Mouse (Mus musculus): ENCODE measurements around the gene Sptbn4. TPM values are rescaled to one million over a fixed set of nuclear protein-coding genes. Genes with fewer than 3 reads are reported as not detected.
A peak's percentile ranks its signal among the peaks of the same experiment; 100 is the strongest.

Sptbn4 gene
- polyA plus RNA-seq, 1 experiment, result 0.25 TPM

DNA sequence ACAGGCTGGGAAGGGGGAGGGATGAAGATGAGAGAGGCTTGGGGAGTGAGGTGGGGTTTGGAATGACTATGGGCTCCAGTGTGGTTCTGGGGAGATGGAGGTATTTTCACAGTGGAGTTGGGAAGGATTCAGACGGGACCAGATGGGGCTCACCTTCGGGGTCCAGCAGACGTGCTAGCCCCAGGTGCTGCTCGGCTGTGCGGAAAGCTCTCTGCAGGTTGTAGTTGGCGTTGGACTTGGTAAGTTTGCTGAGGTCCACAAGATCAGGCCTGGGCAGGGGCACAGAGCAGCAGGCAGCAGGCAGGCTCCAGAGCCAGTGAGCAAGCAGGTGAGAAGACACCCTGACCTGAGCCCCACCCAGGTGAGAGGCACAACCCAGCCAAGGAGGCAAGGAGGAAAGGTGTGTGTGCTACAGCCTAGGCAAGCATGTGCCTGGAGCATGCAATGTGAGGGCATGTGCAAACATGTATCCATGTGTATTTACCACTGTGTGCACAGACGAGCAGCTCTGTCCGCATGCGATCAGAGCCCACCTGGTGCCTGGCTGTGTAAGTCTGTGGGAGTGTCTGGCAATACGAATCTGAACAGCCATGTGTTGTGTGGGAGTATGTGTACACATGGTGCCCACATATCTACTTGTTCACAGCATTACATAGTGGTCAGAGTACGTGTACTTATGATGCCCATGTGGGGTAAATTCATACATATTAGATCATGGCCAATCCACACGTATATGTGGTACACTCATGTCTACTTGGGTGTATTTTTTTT lies 23.7 kb downstream of the Sptbn4 start:
- Histone ChIP-seq H3ac (ENCODE audit: control insufficient read depth, insufficient read length, low read depth) (no peak overlapping the region), H3K79me2 (ENCODE audit: control insufficient read depth, insufficient read depth) (no peaks in the 10 kb centered on the region), H3K27me3 (ENCODE audit: control insufficient read depth, insufficient read depth, insufficient read length) (peaks cover 4% of the 10 kb centered on the region), H3K79me3 (ENCODE audit: low read depth) (no peaks in the 10 kb centered on the region), H3K4me3 (ENCODE audit: insufficient read depth, poor library complexity, severe bottlenecking) (no peak overlapping the region), H3K36me3 (ENCODE audit: control insufficient read depth, insufficient read depth) (no peaks in the 10 kb centered on the region)
- TF ChIP-seq USF1 (IDR thresholded peaks at IDR 0.05; ENCODE audit: low read depth) (no peak), FOSL1 (IDR thresholded peaks at IDR 0.05; ENCODE audit: insufficient read depth, low read length, poor library complexity, severe bottlenecking) (no peak), CEBPB (IDR thresholded peaks at IDR 0.05; ENCODE audit: low read depth) (no peak), CTCF (IDR thresholded peaks at IDR 0.05; ENCODE audit: control insufficient read depth, insufficient read depth, insufficient read length) (no peak), MAX (IDR thresholded peaks at IDR 0.05) (no peak), MYOD1 (IDR thresholded peaks at IDR 0.05; ENCODE audit: control insufficient read depth, insufficient read length, low read depth) (no peak), MYOG (IDR thresholded peaks at IDR 0.05; ENCODE audit: control insufficient read depth, extremely low read depth, insufficient read length) (no peak)

DNA sequence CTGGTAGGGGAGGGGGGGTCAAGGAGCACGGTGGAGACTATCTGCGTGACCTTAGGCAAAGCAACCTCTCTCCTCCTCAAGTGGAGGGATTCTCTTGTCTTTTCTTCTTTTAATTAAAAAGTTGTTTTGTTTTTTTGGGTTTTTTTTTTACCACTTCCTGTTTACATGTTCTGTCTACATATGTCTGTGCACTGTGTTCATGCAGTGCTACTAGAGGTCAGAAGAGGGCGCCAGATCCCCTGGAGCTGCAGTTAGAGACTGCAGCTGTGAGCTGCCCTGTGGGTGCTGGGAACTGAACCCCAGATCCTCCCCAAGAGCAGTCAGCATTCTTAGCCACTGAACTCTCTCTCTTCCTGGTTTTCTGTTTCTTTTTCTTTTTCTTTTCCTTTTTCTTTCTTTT lies 28.4 kb downstream of the Sptbn4 start:
- H3K36me3 ChIP-seq (ENCODE audit: control insufficient read depth, insufficient read depth), result no peaks in the 10 kb centered on the region
- H3K79me2 ChIP-seq (ENCODE audit: control insufficient read depth, insufficient read depth), result no peaks in the 10 kb centered on the region
- peaks cover 17% of the 10 kb centered on the region for H3K27me3 ChIP-seq (ENCODE audit: control insufficient read depth, insufficient read depth, insufficient read length)
- no peak overlapping the region for H3K4me3 ChIP-seq (ENCODE audit: insufficient read depth, poor library complexity, severe bottlenecking)
- no peak overlapping the region for H3ac ChIP-seq (ENCODE audit: control insufficient read depth, insufficient read length, low read depth)
- no peaks in the 10 kb centered on the region for H3K79me3 ChIP-seq (ENCODE audit: low read depth)
- no peak for TF ChIP-seq MAX (IDR thresholded peaks at IDR 0.05)
- no peak for TF ChIP-seq USF1 (IDR thresholded peaks at IDR 0.05; ENCODE audit: low read depth)
- no peak for TF ChIP-seq CEBPB (IDR thresholded peaks at IDR 0.05; ENCODE audit: low read depth)
- no peak for TF ChIP-seq FOSL1 (IDR thresholded peaks at IDR 0.05; ENCODE audit: insufficient read depth, low read length, poor library complexity, severe bottlenecking)
- TF ChIP-seq MYOG (IDR thresholded peaks at IDR 0.05; ENCODE audit: control insufficient read depth, extremely low read depth, insufficient read length), result no peak
- TF ChIP-seq MYOD1 (IDR thresholded peaks at IDR 0.05; ENCODE audit: control insufficient read depth, insufficient read length, low read depth), result no peak
- no peak for TF ChIP-seq CTCF (IDR thresholded peaks at IDR 0.05; ENCODE audit: control insufficient read depth, insufficient read depth, insufficient read length)

DNA sequence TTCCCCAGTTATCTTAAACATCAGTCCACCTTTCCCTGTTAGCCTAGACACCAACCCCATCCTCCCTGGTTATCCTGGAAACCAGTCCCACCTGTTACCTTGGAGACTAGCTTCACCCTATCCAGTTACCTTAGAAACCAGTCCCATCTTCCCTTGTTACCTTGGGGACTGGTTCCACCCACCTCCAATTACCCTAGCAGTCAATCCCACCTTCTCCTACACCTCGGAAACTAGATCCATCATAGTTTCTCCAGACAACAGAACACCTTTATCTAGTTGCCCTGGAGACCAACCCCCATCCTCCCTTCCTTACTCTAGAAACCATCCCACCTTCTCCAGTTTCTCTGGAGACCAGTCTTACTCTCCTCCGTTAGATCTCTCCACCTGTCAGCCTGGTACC lies 30.3 kb downstream of the Sptbn4 start:
- no peaks in the 10 kb centered on the region for H3K36me3 ChIP-seq (ENCODE audit: control insufficient read depth, insufficient read depth)
- no peaks in the 10 kb centered on the region for H3K79me2 ChIP-seq (ENCODE audit: control insufficient read depth, insufficient read depth)
- no peak overlapping the region for H3K4me3 ChIP-seq (ENCODE audit: insufficient read depth, poor library complexity, severe bottlenecking)
- no peaks in the 10 kb centered on the region for H3K79me3 ChIP-seq (ENCODE audit: low read depth)
- TF ChIP-seq MAX (IDR thresholded peaks at IDR 0.05) (no peak), MYOG (IDR thresholded peaks at IDR 0.05; ENCODE audit: control insufficient read depth, extremely low read depth, insufficient read length) (no peak), MYOD1 (IDR thresholded peaks at IDR 0.05; ENCODE audit: control insufficient read depth, insufficient read length, low read depth) (no peak), FOSL1 (IDR thresholded peaks at IDR 0.05; ENCODE audit: insufficient read depth, low read length, poor library complexity, severe bottlenecking) (no peak), USF1 (IDR thresholded peaks at IDR 0.05; ENCODE audit: low read depth) (no peak), CEBPB (IDR thresholded peaks at IDR 0.05; ENCODE audit: low read depth) (no peak), CTCF (IDR thresholded peaks at IDR 0.05; ENCODE audit: control insufficient read depth, insufficient read depth, insufficient read length) (no peak)
- no peak overlapping the region for H3ac ChIP-seq (ENCODE audit: control insufficient read depth, insufficient read length, low read depth)
- H3K27me3 ChIP-seq (ENCODE audit: control insufficient read depth, insufficient read depth, insufficient read length), result peaks cover 17% of the 10 kb centered on the region

DNA sequence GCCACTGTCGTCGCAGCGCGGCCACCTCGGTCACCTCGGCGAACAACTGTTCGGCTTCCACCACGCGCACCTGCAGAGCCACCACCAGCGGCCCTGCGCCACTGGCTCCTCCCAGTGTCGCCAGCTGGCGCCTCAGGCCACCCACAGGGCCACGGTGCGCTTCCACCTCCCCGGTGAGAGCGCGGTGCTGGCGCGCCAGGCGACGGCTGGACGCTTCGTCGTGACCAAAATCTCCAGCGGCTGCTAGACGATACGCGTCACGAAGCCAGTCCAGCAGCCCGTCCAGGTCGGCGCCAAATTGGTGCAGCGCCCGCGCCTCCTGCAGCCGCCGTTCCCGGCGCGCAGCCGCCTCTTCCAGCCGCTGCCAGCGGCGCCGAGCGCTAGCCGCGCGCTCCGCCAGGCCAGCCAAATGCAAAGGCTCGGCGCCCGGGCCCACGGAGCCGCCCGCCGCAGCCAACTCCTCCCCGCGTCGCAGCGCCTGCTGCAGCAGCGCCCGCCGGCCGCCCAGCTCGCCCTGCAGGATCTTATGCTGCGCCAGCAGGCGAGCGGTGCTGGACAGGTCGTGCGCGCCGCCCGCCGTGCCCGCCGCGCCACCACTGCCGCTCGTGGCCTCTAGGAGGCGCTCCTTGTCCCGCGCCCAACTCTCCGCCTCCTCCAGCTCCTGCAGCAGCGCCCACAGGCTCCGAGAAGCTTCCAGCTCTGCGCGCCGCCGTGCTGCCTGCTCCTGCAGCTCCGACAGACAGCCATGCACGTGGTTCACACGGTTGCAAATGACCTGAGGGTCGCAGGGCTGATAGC lies 38.9 kb downstream of the Sptbn4 start:
- peaks cover 20% of the 10 kb centered on the region for H3K27me3 ChIP-seq (ENCODE audit: control insufficient read depth, insufficient read depth, insufficient read length)
- TF ChIP-seq MYOG (IDR thresholded peaks at IDR 0.05; ENCODE audit: control insufficient read depth, extremely low read depth, insufficient read length) (no peak), CEBPB (IDR thresholded peaks at IDR 0.05; ENCODE audit: low read depth) (no peak), CTCF (IDR thresholded peaks at IDR 0.05; ENCODE audit: control insufficient read depth, insufficient read depth, insufficient read length) (peak; percentile 87)
- no peak overlapping the region for H3K4me3 ChIP-seq (ENCODE audit: insufficient read depth, poor library complexity, severe bottlenecking)

DNA sequence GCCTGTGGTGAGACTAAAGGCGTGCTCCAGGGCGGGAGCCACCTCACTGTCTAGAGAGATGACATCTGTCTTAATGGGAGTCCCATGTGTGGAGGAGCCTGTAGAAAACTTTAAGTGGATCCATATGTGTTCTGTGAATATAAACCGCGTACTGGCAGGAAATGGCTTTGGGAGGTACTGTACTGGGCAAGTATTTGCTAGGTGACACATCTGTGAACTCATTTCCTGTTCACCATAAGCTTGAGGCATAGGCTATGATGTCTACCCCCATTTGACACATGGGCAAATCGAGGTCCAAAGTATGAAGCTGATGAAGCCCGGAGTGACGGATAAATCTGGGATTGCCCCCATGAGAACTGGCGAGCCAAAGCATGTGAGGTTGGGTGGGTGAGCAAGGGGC lies 39.7 kb downstream of the Sptbn4 start:
- TF ChIP-seq CTCF (IDR thresholded peaks at IDR 0.05; ENCODE audit: control insufficient read depth, insufficient read depth, insufficient read length) (no peak), MAX (IDR thresholded peaks at IDR 0.05) (peak; percentile 8)
- no peaks in the 10 kb centered on the region for H3K79me3 ChIP-seq (ENCODE audit: low read depth)
- H3K36me3 ChIP-seq (ENCODE audit: control insufficient read depth, insufficient read depth), result no peaks in the 10 kb centered on the region
- peaks cover 20% of the 10 kb centered on the region for H3K27me3 ChIP-seq (ENCODE audit: control insufficient read depth, insufficient read depth, insufficient read length)
- H3ac ChIP-seq (ENCODE audit: control insufficient read depth, insufficient read length, low read depth), result no peak overlapping the region
- no peaks in the 10 kb centered on the region for H3K79me2 ChIP-seq (ENCODE audit: control insufficient read depth, insufficient read depth)
- H3K4me3 ChIP-seq (ENCODE audit: insufficient read depth, poor library complexity, severe bottlenecking), result no peak overlapping the region

More for the DNA sequence above, 38.9 kb downstream of the Sptbn4 start:
- Histone ChIP-seq H3K36me3 (ENCODE audit: control insufficient read depth, insufficient read depth) (no peaks in the 10 kb centered on the region), H3K79me2 (ENCODE audit: control insufficient read depth, insufficient read depth) (no peaks in the 10 kb centered on the region), H3K79me3 (ENCODE audit: low read depth) (no peaks in the 10 kb centered on the region), H3ac (ENCODE audit: control insufficient read depth, insufficient read length, low read depth) (no peak overlapping the region)

Measured in C2C12 (cell line).